Mouse (Mus musculus) stomach, postnatal 0 days (tissue): ENCODE measurements around the gene Lgals9. TPM values are rescaled to one million over a fixed set of nuclear protein-coding genes. Genes with fewer than 3 reads are reported as not detected.

Source experiments
- ATAC-seq: fragments of 200-750 bp; cut with Nextera tagmentation; 2 replicates; pipeline ENCODE4 v1.8.0; 2017; ENCODE audit not compliant: low FRiP score, low TSS enrichment
- DNase-seq: peaks from one replicate; pipeline ENCODE4 v3.0.0-alpha.2; 2016; ENCODE audit warnings: low spot score
- H3K27ac ChIP-seq: fragments of 300-500 bp; sonication (generic); replicated peaks from 2 replicates; pipeline ENCODE4 v1.5.1; 2014; ENCODE audit warnings: mild to moderate bottlenecking, control low read depth
- H3K27me3 ChIP-seq: fragments of 300-500 bp; sonication (generic); 2 replicates; pipeline ENCODE4 v1.6.1; 2014; ENCODE audit warnings: low read length; ENCODE audit not compliant: control insufficient read depth, insufficient read depth
- H3K36me3 ChIP-seq: fragments of 300-500 bp; sonication (generic); 2 replicates; pipeline ENCODE4 v1.6.1; 2014; ENCODE audit warnings: low read length, mixed read lengths; ENCODE audit not compliant: control insufficient read depth, insufficient read depth
- H3K4me1 ChIP-seq: fragments of 300-500 bp; sonication (generic); replicated peaks from 2 replicates; pipeline ENCODE4 v1.6.1; 2014; ENCODE audit warnings: antibody characterized with exemption; ENCODE audit not compliant: control insufficient read depth, insufficient read depth
- H3K4me2 ChIP-seq: fragments of 300-500 bp; sonication (generic); replicated peaks from 2 replicates; pipeline ENCODE4 v1.6.1; 2014; ENCODE audit warnings: low read depth, mild to moderate bottlenecking, control low read depth, moderate library complexity
- H3K4me3 ChIP-seq: fragments of 300-500 bp; sonication (generic); 2 replicates; pipeline ENCODE4 v1.5.1; 2014; ENCODE audit warnings: low read depth, low read length, control low read depth
- H3K9ac ChIP-seq: fragments of 300-500 bp; sonication (generic); 2 replicates; pipeline ENCODE4 v1.6.1; 2014; ENCODE audit warnings: mild to moderate bottlenecking, low read length, control low read depth, mixed read lengths
- H3K9me3 ChIP-seq: fragments of 300-500 bp; sonication (generic); 2 replicates; pipeline ENCODE4 v1.6.1; 2016; ENCODE audit warnings: low read length; ENCODE audit not compliant: control insufficient read depth
- CTCF ChIP-seq: IDR thresholded peaks from 2 replicates; pipeline ENCODE4 v1.5.1; 2016; ENCODE audit warnings: antibody characterized with exemption, low read depth, mild to moderate bottlenecking, moderate library complexity
- EP300 ChIP-seq: optimal IDR thresholded peaks from 2 replicates; pipeline ENCODE3; 2016; ENCODE audit warnings: antibody characterized with exemption
- WGBS: fragments of 180-500 bp; shearing (Covaris S2); extraction: QIAGEN DNeasy Blood & Tissue Kit; methylation state at CpG from one replicate; pipeline ENCODE4 v1.1.7; 2014; 5-methylcytosine and 5-hydroxymethylcytosine counted together
- polyA plus RNA-seq: library from polyadenylated mRNA; unstranded; fragments of >200 nt; fragmentation: Nextera tagmentation; extraction: Ambion mirVana; gene quantifications from 2 replicates; pipeline ENCODE4 v1.2.1, GENCODE M21; 2015

Gene Lgals9
- polyA plus RNA-seq, 1 experiment from 2014 or later: 412 TPM

- Histone ChIP-seq H3K4me1 (no peaks in the 10 kb centered on the region), H3K27me3 (no peaks in the 10 kb centered on the region), H3K4me2 (no peak overlapping the region), H3K36me3 (peaks cover 12% of the 10 kb centered on the region; the same call in 1 of the 2 replicates), H3K9me3 (no peaks in the 10 kb centered on the region), H3K9ac (no peak overlapping the region), H3K4me3 (no peak overlapping the region), H3K27ac (peak overlapping the region; percentile 58; the same call in 1 of the 2 replicates)
- 37% methylated on average over 7 of the region's 7 CpGs for WGBS
- no peak for DNase-seq
- TF ChIP-seq CTCF (no peak), EP300 (no peak)
- peak; percentile 16; the same call in 1 of the 2 replicates for ATAC-seq
Observed at GRCm38 (mm10) chr11:79023342-79023741, 38.6 kb upstream of the Lgals9 start.

- H3K4me2 ChIP-seq: no peak overlapping the region
Observed at GRCm38 (mm10) chr11:79022836-79023235, 38.1 kb upstream of the Lgals9 start.

GRCm38 (mm10) chr11:79020535-79021045 lies 35.8 kb upstream of the Lgals9 start:
- Histone ChIP-seq H3K4me2 (no peak overlapping the region), H3K27me3 (no peaks in the 10 kb centered on the region), H3K36me3 (peaks cover 9% of the 10 kb centered on the region; the same call in 1 of the 2 replicates), H3K4me1 (no peaks in the 10 kb centered on the region), H3K9me3 (no peaks in the 10 kb centered on the region), H3K9ac (no peak overlapping the region), H3K4me3 (no peak overlapping the region), H3K27ac (no peak overlapping the region)
- TF ChIP-seq EP300: no peak
- no peak for TF ChIP-seq CTCF
- ATAC-seq (no peak), DNase-seq (no peak)
- WGBS: 77% methylated on average over 21 of the region's 21 CpGs

More at GRCm38 (mm10) chr11:79022836-79023235, 38.1 kb upstream of the Lgals9 start:
- no peaks in the 10 kb centered on the region for H3K4me1 ChIP-seq
- DNase-seq: no peak
- TF ChIP-seq EP300: no peak
- no peak for TF ChIP-seq CTCF
- peak overlapping the region; percentile 58; the same call in 1 of the 2 replicates for H3K27ac ChIP-seq
- H3K9ac ChIP-seq: no peak overlapping the region
- H3K4me3 ChIP-seq: no peak overlapping the region
- peaks cover 12% of the 10 kb centered on the region; the same call in 1 of the 2 replicates for H3K36me3 ChIP-seq
- no peaks in the 10 kb centered on the region for H3K27me3 ChIP-seq
- 51% methylated on average over 4 of the region's 4 CpGs for WGBS
- no peak for ATAC-seq
- H3K9me3 ChIP-seq: no peaks in the 10 kb centered on the region

GRCm38 (mm10) chr11:79019839-79020534 lies 35.2 kb upstream of the Lgals9 start:
- TF ChIP-seq EP300: no peak
- peak; percentile 67 for TF ChIP-seq CTCF
- Histone ChIP-seq H3K4me1 (no peaks in the 10 kb centered on the region; the same call in 1 of the 2 replicates), H3K27ac (no peak overlapping the region), H3K4me3 (no peak overlapping the region), H3K9me3 (no peaks in the 10 kb centered on the region), H3K4me2 (no peak overlapping the region), H3K27me3 (no peaks in the 10 kb centered on the region), H3K9ac (no peak overlapping the region), H3K36me3 (peaks cover 5% of the 10 kb centered on the region; the same call in 1 of the 2 replicates)
- ATAC-seq (no peak), DNase-seq (peak; percentile 54)
- 69% methylated on average over 17 of the region's 17 CpGs for WGBS

GRCm38 (mm10) chr11:79018954-79019704 lies 34.4 kb upstream of the Lgals9 start:
- Histone ChIP-seq H3K27ac (no peak overlapping the region), H3K36me3 (peaks cover 5% of the 10 kb centered on the region; the same call in 1 of the 2 replicates), H3K4me1 (no peaks in the 10 kb centered on the region; the same call in 1 of the 2 replicates), H3K9me3 (no peaks in the 10 kb centered on the region), H3K9ac (no peak overlapping the region), H3K4me3 (no peak overlapping the region), H3K4me2 (no peak overlapping the region), H3K27me3 (no peaks in the 10 kb centered on the region)
- 55% methylated on average over 11 of the region's 11 CpGs for WGBS
- ATAC-seq (peak; percentile 50), DNase-seq (peak; percentile 75)
- TF ChIP-seq CTCF (peak; percentile 84), EP300 (no peak)
